Mouse (Mus musculus): ENCODE measurements around the gene Cby1. TPM values are rescaled to one million over a fixed set of nuclear protein-coding genes. Genes with fewer than 3 reads are reported as not detected.

Cby1 gene
- polyA plus RNA-seq, 1 experiment from 2014 or later = 94.3 TPM

DNA sequence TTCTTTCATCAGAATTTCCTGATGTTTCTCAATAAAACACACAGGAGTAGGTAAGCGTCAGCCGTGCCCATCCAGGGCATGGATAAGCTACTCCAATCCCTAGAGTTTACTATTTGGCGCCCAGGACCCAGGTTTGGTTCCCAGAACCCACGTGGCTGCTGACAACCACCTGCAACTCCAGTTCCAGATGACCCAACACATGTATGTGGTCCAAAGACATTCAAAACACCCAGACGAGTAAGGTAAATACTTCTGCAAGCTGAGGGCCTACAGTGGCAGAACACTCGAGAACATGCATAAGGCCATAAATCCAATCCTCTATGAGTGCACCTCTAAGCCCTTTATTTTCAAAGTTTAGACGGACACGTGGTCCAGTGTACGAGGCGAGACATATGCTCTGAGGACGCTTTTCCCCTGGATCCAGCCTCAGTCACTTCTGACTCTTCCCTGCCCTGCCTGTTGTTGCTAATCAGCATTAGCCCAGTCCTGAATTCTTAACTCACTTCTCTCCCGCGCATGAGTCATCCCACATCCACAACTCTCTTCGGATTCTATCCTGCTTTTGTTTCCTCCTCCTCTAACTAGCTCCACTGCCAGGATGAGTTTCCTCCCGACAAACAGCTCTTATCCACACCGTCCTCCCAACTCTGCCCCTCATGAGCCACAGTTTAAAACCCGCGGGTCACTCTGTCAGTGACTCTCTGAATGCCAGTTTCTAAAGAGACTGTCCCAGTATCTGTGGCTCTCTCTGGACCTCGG lies 24.9 kb downstream of the Cby1 start:
- Histone ChIP-seq H3K4me3 (peak overlapping the region; percentile 95; the same call in 1 of the 2 replicates), H3K4me1 (replicated peaks) (peaks cover 62% of the 10 kb centered on the region), H3K9ac (peak overlapping the region; percentile 90; the same call in 1 of the 2 replicates), H3K27me3 (no peaks in the 10 kb centered on the region), H3K9me3 (no peaks in the 10 kb centered on the region), H3K36me3 (no peaks in the 10 kb centered on the region), H3K4me2 (peak overlapping the region; percentile 90), H3K27ac (replicated peaks) (no peak overlapping the region)
- ATAC-seq (ENCODE audit: low FRiP score, low read depth) = no peak
- 76% methylated on average over 19 of the region's 19 CpGs for WGBS

DNA sequence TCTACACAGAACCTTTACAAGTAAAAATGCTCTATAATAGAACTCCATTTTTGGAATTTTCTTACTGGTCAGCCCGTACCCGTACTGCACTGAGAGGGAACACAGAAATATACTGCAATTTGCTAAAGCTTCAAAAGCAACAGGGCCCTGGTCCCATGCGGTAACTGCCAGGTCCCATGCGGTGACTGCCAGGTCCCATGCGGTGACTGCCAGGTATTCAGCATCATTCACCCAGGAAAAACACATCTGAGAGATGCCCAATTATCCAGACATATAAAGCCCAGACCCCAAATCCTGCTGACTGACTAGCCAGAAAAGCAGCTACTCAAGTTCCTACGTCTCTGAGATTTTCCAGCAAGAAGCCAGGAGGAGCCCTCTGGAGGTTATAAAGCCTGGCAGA lies 25.6 kb downstream of the Cby1 start:
- H3K36me3 ChIP-seq = no peaks in the 10 kb centered on the region
- WGBS = 74% methylated on average over 6 of the region's 6 CpGs
- H3K4me1 ChIP-seq (replicated peaks) = peaks cover 66% of the 10 kb centered on the region
- H3K9me3 ChIP-seq = no peaks in the 10 kb centered on the region
- H3K9ac ChIP-seq = peak overlapping the region; percentile 90
- no peak overlapping the region for H3K27ac ChIP-seq (replicated peaks)
- H3K4me2 ChIP-seq = peak overlapping the region; percentile 90
- no peaks in the 10 kb centered on the region for H3K27me3 ChIP-seq
- no peak for ATAC-seq (ENCODE audit: low FRiP score, low read depth)
- H3K4me3 ChIP-seq = peak overlapping the region; percentile 95

- no peaks in the 10 kb centered on the region for H3K36me3 ChIP-seq
- H3K9ac ChIP-seq = peak overlapping the region; percentile 90
- peaks cover 71% of the 10 kb centered on the region for H3K4me1 ChIP-seq (replicated peaks)
- H3K4me3 ChIP-seq = peak overlapping the region; percentile 95
- 55% methylated on average over 6 of the region's 6 CpGs for WGBS
- no peak for ATAC-seq (ENCODE audit: low FRiP score, low read depth)
- H3K27ac ChIP-seq (replicated peaks) = no peak overlapping the region
- no peaks in the 10 kb centered on the region for H3K27me3 ChIP-seq
- peak overlapping the region; percentile 90 for H3K4me2 ChIP-seq
- no peaks in the 10 kb centered on the region for H3K9me3 ChIP-seq
Measured at GRCm38 (mm10) chr15:79685141-79685641, 26.2 kb downstream of the Cby1 start.

DNA sequence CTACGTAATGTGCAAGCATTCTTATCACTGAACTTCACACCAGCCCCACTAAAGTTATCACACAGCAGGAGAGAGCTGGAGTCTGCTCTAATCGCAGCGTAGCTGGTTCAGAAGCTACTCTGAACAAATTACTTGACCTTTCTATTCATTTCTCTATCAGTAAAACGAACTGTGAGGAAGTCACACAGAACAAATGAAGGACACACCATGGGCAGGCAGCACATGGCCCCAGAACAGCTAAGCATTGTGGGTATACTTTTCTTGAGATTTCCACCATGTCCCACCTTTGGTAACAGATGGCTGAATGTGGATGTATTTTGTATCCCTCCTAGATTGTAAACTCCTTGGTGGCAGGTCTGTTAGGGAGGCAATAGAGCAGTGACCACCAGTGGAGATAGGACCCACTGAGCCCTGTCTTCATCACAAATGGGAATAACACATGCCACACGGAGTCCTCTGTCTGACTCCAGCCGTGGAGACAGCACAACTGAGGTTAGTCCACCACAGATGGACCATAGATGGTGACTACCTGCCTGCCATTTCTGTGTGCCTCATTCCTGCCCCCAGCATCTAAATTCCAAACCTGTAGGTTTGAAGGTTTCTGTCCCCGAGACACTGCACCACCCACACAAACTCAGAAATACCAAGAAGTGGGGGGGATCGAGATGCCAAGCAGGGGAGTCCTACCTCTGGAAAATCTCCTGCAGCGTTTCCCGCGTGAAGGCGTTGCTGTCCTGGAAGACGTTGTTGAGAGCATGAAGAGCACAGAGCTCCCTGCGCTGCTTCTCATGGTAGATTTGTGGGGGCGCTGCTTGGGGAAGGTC lies 27.3 kb downstream of the Cby1 start:
- Histone ChIP-seq H3K36me3 (no peaks in the 10 kb centered on the region), H3K4me3 (peak overlapping the region; percentile 95), H3K4me2 (peak overlapping the region; percentile 90), H3K4me1 (replicated peaks) (peaks cover 65% of the 10 kb centered on the region), H3K9ac (peak overlapping the region; percentile 90), H3K27ac (replicated peaks) (no peak overlapping the region), H3K27me3 (no peaks in the 10 kb centered on the region), H3K9me3 (no peaks in the 10 kb centered on the region)
- 14% methylated on average over 15 of the region's 15 CpGs for WGBS
- no peak for ATAC-seq (ENCODE audit: low FRiP score, low read depth)

DNA sequence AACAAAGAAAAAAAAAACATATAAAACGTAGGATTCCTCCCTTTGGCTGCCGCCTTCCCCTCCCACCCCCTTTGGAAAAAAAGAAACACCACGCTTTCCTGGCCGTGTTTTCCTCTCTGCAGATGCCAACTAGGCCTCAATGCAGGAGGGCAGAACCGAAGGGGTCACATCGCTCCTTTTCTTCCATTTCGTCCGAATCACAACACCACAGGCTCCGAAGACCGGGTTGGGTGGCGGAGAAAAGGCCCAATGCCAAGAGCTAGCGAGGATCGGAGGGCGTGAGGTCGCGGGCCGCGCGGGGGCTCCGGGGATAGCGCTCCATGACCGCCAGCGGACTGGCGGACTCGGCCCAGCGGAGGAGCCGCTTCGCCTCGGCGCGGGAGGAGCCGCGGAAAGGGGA lies 28.2 kb downstream of the Cby1 start:
- H3K4me1 ChIP-seq (replicated peaks) = peaks cover 70% of the 10 kb centered on the region
- ATAC-seq (ENCODE audit: low FRiP score, low read depth) = no peak
- peak overlapping the region; percentile 90 for H3K4me2 ChIP-seq
- peak overlapping the region; percentile 95 for H3K4me3 ChIP-seq
- peak overlapping the region; percentile 94 for H3K27ac ChIP-seq (replicated peaks)
- no peaks in the 10 kb centered on the region for H3K27me3 ChIP-seq
- peak overlapping the region; percentile 90 for H3K9ac ChIP-seq
- WGBS = 0% methylated on average over 33 of the region's 33 CpGs
- no peaks in the 10 kb centered on the region for H3K36me3 ChIP-seq
- H3K9me3 ChIP-seq = no peaks in the 10 kb centered on the region

DNA sequence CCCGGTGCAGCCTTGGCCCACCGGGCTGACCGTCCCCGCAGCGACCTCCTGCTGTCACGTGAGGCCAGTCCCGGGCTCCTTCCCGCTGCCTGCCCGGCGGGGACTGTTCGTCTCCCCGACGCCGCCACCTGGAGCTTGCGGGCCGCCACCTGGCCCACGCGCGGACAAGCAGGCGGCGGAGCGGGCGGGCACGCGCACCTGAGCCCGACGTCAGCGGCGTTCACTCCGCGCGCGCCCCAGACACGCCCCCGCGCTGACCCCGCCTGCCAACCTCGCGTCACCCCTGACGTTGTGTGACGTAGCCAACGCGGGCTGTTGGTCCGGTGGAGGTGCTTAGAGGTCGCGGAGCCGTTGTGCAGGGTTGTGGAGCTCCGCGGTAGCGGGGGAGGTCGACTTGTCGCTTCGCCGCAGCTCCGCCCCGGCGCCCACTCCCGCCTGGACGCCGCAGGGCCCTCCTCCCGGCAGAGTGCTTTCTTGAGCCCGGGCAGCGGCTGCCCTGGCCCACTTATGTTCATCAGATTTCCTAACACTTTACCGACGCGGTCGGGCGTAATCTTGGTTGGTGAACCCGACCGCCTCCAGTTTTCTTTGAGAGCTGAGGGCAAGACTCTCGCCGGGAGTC lies 28.8 kb downstream of the Cby1 start, which contains the start of gene Josd1:
Josd1 (minus strand) TSS at position 274 of the 622 bp plus-strand sequence.
- ATAC-seq (ENCODE audit: low FRiP score, low read depth) = peak; percentile 44
- Histone ChIP-seq H3K4me3 (peak within 1 kb of the TSS; percentile 95), H3K4me1 (replicated peaks) (peaks cover 70% of the 10 kb centered on the region), H3K27me3 (no peaks in the 10 kb centered on the region), H3K9me3 (no peaks in the 10 kb centered on the region), H3K27ac (replicated peaks) (peak within 1 kb of the TSS; percentile 94), H3K9ac (peak within 1 kb of the TSS; percentile 90), H3K4me2 (peak within 1 kb of the TSS; percentile 90), H3K36me3 (no peaks in the 10 kb centered on the region)
- WGBS = under 1% methylated on average over 69 of the region's 72 CpGs

GRCm38 (mm10) chr15:79688268-79688956 lies 29.4 kb downstream of the Cby1 start:
- Histone ChIP-seq H3K4me1 (replicated peaks) (peaks cover 68% of the 10 kb centered on the region), H3K36me3 (no peaks in the 10 kb centered on the region), H3K9ac (peak overlapping the region; percentile 90), H3K4me2 (peak overlapping the region; percentile 90), H3K9me3 (no peaks in the 10 kb centered on the region), H3K27ac (replicated peaks) (peak overlapping the region; percentile 94), H3K4me3 (peak overlapping the region; percentile 95), H3K27me3 (no peaks in the 10 kb centered on the region)
- 6% methylated on average over 8 of the region's 8 CpGs for WGBS
- no peak for ATAC-seq (ENCODE audit: low FRiP score, low read depth)

GRCm38 (mm10) chr15:79689662-79690425 lies 30.8 kb downstream of the Cby1 start:
- Histone ChIP-seq H3K4me1 (replicated peaks) (peaks cover 62% of the 10 kb centered on the region), H3K27ac (replicated peaks) (peak overlapping the region; percentile 26), H3K9me3 (no peaks in the 10 kb centered on the region), H3K27me3 (no peaks in the 10 kb centered on the region), H3K4me2 (peak overlapping the region; percentile 57), H3K36me3 (peaks cover 3% of the 10 kb centered on the region; the same call in 1 of the 2 replicates), H3K9ac (no peak overlapping the region), H3K4me3 (peak overlapping the region; percentile 76)
- WGBS = 16% methylated on average over 24 of the region's 24 CpGs
- ATAC-seq (ENCODE audit: low FRiP score, low read depth) = no peak

DNA sequence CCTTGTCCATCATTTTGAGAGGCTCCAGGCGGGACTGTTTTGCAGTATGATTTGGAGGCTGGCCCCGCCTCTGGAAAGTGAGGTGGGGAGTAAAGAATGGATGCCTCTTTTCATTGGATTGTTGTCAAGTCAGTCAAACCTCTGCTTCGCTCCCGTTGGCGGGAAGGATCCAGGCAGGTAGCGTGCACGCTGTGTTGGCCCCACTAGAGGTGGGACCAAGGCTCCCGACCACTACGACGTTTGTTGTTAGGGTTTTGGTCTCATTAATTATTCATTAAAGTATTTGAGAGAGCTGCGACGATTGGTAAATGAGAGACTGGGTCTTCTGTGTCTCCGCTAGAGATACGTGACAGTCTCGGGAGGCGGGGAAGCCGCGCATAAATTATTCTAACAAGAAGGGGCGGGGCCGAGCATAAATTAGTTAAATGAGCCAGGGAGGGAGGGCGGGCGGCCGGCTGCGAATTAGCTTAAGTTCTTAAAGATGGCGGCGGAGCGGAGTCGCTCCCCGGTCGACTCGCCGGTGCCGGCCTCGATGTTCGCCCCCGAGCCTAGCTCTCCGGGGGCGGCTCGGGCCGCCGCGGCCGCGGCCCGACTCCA lies 31.5 kb downstream of the Cby1 start, which contains the start of gene Gtpbp1:
Gtpbp1 (plus strand) TSS at position 420 of the 597 bp plus-strand sequence.
- Histone ChIP-seq H3K4me3 (peak within 1 kb of the TSS; percentile 76), H3K9me3 (no peaks in the 10 kb centered on the region), H3K27me3 (no peaks in the 10 kb centered on the region), H3K4me2 (peak within 1 kb of the TSS; percentile 92), H3K36me3 (peaks cover 3% of the 10 kb centered on the region; the same call in 1 of the 2 replicates), H3K27ac (replicated peaks) (peak within 1 kb of the TSS; percentile 86), H3K9ac (peak within 1 kb of the TSS; percentile 79), H3K4me1 (replicated peaks) (peaks cover 55% of the 10 kb centered on the region)
- WGBS = under 1% methylated on average over 45 of the region's 45 CpGs
- peak; percentile 98 for ATAC-seq (ENCODE audit: low FRiP score, low read depth)

GRCm38 (mm10) chr15:79691023-79691508 lies 32.1 kb downstream of the Cby1 start:
- peak; percentile 19; the same call in 1 of the 2 replicates for ATAC-seq (ENCODE audit: low FRiP score, low read depth)
- under 1% methylated on average over 49 of the region's 53 CpGs for WGBS
- peak overlapping the region; percentile 86 for H3K27ac ChIP-seq (replicated peaks)
- no peaks in the 10 kb centered on the region for H3K27me3 ChIP-seq
- H3K9me3 ChIP-seq = no peaks in the 10 kb centered on the region
- H3K4me1 ChIP-seq (replicated peaks) = peaks cover 50% of the 10 kb centered on the region
- H3K4me2 ChIP-seq = peak overlapping the region; percentile 92
- peak overlapping the region; percentile 79 for H3K9ac ChIP-seq
- peaks cover 3% of the 10 kb centered on the region; the same call in 1 of the 2 replicates for H3K36me3 ChIP-seq
- peak overlapping the region; percentile 76 for H3K4me3 ChIP-seq

Data from hindbrain, embryonic 15.5 days (tissue).